Mouse (Mus musculus): Measurements from ENCODE around the gene Sap30. TPM values are rescaled to one million over a fixed set of nuclear protein-coding genes. Genes with fewer than 3 reads are reported as not detected.

The Sap30 gene
- polyA plus RNA-seq (2014; fragmentation: Illumina TruSeq; extraction: RNeasy Lipid Tissue Mini Kit (QIAGEN cat#74804); ENCODE audit: low read depth, low replicate concordance): 5.5 TPM

DNA sequence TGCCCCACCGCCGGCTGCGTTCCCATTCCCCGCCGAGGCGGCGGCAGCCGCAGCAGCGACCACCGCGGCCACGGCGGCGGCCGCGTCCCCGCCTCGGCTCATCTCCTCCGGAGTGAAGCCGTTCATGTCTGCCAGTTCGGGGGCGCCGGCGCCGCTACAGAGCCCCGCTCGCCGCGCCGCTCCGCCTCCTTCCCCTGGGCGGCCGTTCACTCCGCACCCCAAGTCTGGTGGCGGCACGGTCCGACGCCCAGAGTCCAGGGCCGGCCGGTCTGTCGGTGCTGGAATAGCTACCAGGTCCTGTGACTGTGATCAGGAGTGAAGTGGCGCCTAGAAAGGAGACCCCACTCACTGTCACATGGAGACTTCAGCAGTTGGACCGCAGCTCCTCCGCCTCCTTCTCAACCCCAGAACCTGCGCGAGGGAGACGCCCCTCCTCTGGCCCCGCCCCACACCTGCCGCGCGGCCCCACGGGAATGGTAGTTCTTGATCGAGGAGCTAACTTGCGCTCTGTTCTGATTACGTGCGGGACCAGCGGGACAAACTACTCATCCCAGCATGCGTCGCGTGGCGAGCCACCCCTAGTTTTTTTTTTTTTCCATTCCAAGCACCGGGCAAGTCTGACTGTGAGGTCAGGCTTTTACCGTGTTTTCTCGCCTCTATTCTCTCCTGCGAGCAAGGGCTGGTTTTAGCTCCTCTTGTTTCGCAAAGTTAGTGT is at the start of gene Sap30:
TSS of gene Sap30 (minus strand) at position 420 of the 715 bp plus-strand sequence.

GRCm38 (mm10) chr8:57511316-57512118 is 23.9 kb upstream of the Sap30 start, which contains the start of gene Hmgb2:
Hmgb2 (plus strand) TSS chr8:57511907.

DNA sequence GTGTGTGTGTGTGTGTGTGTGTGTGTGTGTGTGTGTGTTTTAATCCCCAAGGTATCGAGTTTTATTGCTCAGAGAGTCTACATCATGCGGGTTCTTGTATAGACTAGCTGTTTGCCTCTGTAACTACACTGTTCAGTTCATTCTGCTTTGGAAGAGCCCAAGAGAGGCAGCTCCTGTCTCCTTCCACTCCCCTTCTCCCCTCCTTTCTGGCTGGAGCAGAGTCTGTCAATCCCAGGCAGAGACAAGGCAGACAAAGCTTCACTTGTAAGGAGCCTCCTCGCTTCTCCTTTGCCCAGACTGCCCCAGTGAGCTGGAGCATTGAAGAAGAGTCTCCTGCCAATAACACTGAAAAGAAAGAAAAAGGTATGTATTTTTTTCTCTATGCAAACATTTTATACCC is 31.9 kb downstream of the Sap30 start, which contains the start of gene Scrg1:
TSS of gene Scrg1 (plus strand) at position 159 of the 400 bp plus-strand sequence.

Other genes starting within 250 kb of the Sap30 start
- 2.0 TPM for gene Hand2, start 166.9 kb downstream of the Sap30 start, polyA plus RNA-seq (2014; fragmentation: Illumina TruSeq; extraction: RNeasy Lipid Tissue Mini Kit (QIAGEN cat#74804); ENCODE audit: low read depth, low replicate concordance)
- not detected for gene Scrg1, start 31.9 kb downstream of the Sap30 start, polyA plus RNA-seq (2014; fragmentation: Illumina TruSeq; extraction: RNeasy Lipid Tissue Mini Kit (QIAGEN cat#74804); ENCODE audit: low read depth, low replicate concordance)
- 4.5 TPM for gene Hmgb2, start 24.0 kb upstream of the Sap30 start, polyA plus RNA-seq (2014; fragmentation: Illumina TruSeq; extraction: RNeasy Lipid Tissue Mini Kit (QIAGEN cat#74804); ENCODE audit: low read depth, low replicate concordance)
- 2.4 TPM for gene Galnt7, start 165.2 kb upstream of the Sap30 start, polyA plus RNA-seq (2014; fragmentation: Illumina TruSeq; extraction: RNeasy Lipid Tissue Mini Kit (QIAGEN cat#74804); ENCODE audit: low read depth, low replicate concordance)

Measured in liver, adult 10 weeks (tissue).